In genomic region chr2:77274976-77275641, GRCm38 (mm10) we compare ENCODE assay signal across 18 mouse cellular contexts. TPM values are rescaled to one million over a fixed set of nuclear protein-coding genes. Genes with fewer than 3 reads are reported as not detected.
DNase-seq lines count a peak whose midpoint lies in the region; ATAC-seq and TF ChIP-seq lines count a peak whose summit lies in the region.
"Had no signal": no experiment of that assay in that cellular context is flagged by ENCODE, and none has a peak within 500 bp of the region (broad histone marks: within the 10 kb centered on the region; RNA-seq: fewer than 3 reads in every experiment).

No protein-coding gene starts in this region.

- ATAC-seq in kidney, postnatal 0 days (replicated peaks; ENCODE audit: low FRiP score, low read depth), result no peak
- ATAC-seq: CD4-positive, CD25-positive, alpha-beta regulatory T cell, adult 4 months; forebrain, embryonic 15.5 days; hindbrain, embryonic 16.5 days; lung, postnatal 0 days had no signal

- no peak for TF ChIP-seq POLR2A in bone marrow macrophage, adult 2 months (IDR thresholded peaks at IDR 0.05; ENCODE audit: borderline replicate concordance, low read depth, low read length)

- H3K9ac ChIP-seq in kidney, postnatal 0 days (ENCODE audit: low read depth, low read length), result no peak overlapping the region
- H3K9ac ChIP-seq: embryonic facial prominence, embryonic 12.5 days; forebrain, embryonic 15.5 days; limb, embryonic 13.5 days; liver, embryonic 14.5 days had no signal

- no peaks in the 10 kb centered on the region for H3K9me3 ChIP-seq in kidney, postnatal 0 days (replicated peaks; ENCODE audit: low read length)
- H3K9me3 ChIP-seq: embryonic facial prominence, embryonic 12.5 days; forebrain, embryonic 15.5 days; limb, embryonic 13.5 days had no signal

- no peaks in the 10 kb centered on the region for H3K36me3 ChIP-seq in kidney, postnatal 0 days (ENCODE audit: insufficient read depth, low read length)
- H3K36me3 ChIP-seq: embryonic facial prominence, embryonic 12.5 days; G1E had no signal

- peak; percentile 93 for DNase-seq in heart, adult 11 months
- no peak for DNase-seq in heart, adult 18-20 months
- no peak for DNase-seq in kidney, postnatal 0 days (ENCODE audit: low spot score)
- no peak for DNase-seq in kidney, postnatal 4 days
- DNase-seq in testis, postnatal 10 days (ENCODE audit: low spot score), result peak; percentile 69
- no peak for DNase-seq in B cell, adult 2 months
- DNase-seq: cerebellum, adult 11-12 months; kidney, adult 11 months; right cerebral cortex, adult 18-20 months had no signal

- peak overlapping the region; percentile 70 for H3K27ac ChIP-seq in kidney, postnatal 0 days
- peak overlapping the region; percentile 4; the same call in 1 of the 2 replicates for H3K27ac ChIP-seq in bone marrow macrophage, adult 2 months (ENCODE audit: insufficient read depth, low read depth, low read length)
- H3K27ac ChIP-seq: embryonic facial prominence, embryonic 12.5 days; forebrain, embryonic 15.5 days; limb, embryonic 13.5 days; liver, embryonic 14.5 days had no signal

- WGBS in kidney, postnatal 0 days, result 66% methylated on average over 9 of the region's 9 CpGs

- no peak for TF ChIP-seq CTCF in kidney, postnatal 0 days (IDR thresholded peaks at IDR 0.05; ENCODE audit: low read depth)
- TF ChIP-seq CTCF in bone marrow macrophage, adult 2 months (IDR thresholded peaks at IDR 0.05; ENCODE audit: low read depth, low read length), result no peak

- 0 out of 2 replicates have a peak overlapping the region, but pooled peaks have one; percentile 28 for H3K4me2 ChIP-seq in kidney, postnatal 0 days (ENCODE audit: low read length)
- H3K4me2 ChIP-seq: embryonic facial prominence, embryonic 12.5 days; forebrain, embryonic 15.5 days; limb, embryonic 13.5 days had no signal

- H3K4me1 ChIP-seq in kidney, postnatal 0 days (replicated peaks; ENCODE audit: insufficient read depth, low read length), result peaks cover 8% of the 10 kb centered on the region; the same call in 1 of the 2 replicates
- peaks cover 64% of the 10 kb centered on the region for H3K4me1 ChIP-seq in bone marrow macrophage, adult 2 months (ENCODE audit: control insufficient read depth, insufficient read depth, low read length)
- H3K4me1 ChIP-seq: embryonic facial prominence, embryonic 12.5 days had no signal

- no peak overlapping the region for H3K4me3 ChIP-seq in kidney, postnatal 0 days (replicated peaks; ENCODE audit: low read depth, low read length)
- no peak overlapping the region for H3K4me3 ChIP-seq in bone marrow macrophage, adult 2 months (ENCODE audit: insufficient read depth, low read length)
- H3K4me3 ChIP-seq: embryonic facial prominence, embryonic 12.5 days; forebrain, embryonic 15.5 days; limb, embryonic 13.5 days had no signal

- no peaks in the 10 kb centered on the region for H3K27me3 ChIP-seq in kidney, postnatal 0 days (ENCODE audit: insufficient read depth, low read length)
- H3K27me3 ChIP-seq: embryonic facial prominence, embryonic 12.5 days; forebrain, embryonic 15.5 days; limb, embryonic 13.5 days had no signal

RNA-seq across cellular contexts. Expression of gene Sestd1, which starts 5.3 kb away (rescaled TPM):
- 10 to 100 TPM; 16.9 to 17.2 TPM for total RNA-seq in heart, adult 18-20 months (2021)
- 36.8 and 39.4 TPM in 2 replicates for polyA plus RNA-seq in kidney, postnatal 0 days (2015; fragmentation: Nextera tagmentation; extraction: Ambion mirVana)
- 42.1 and 43.3 TPM in 2 replicates for polyA plus RNA-seq in bone marrow macrophage, adult 2 months (2012; ENCODE audit: insufficient read depth, insufficient read length, missing spikeins)

Comparison
In these comparisons a context has a peak if more than half of its experiments do, and no peak if none do; other contexts are left out.
1. DNase-seq: peak in heart, adult 11 months (single experiment) and testis, postnatal 10 days (single experiment); none in heart, adult 18-20 months (0 of 2), kidney, postnatal 0 days (single experiment), kidney, postnatal 4 days (0 of 2) and B cell, adult 2 months (0 of 2).